Mouse (Mus musculus): Measurements from ENCODE around the gene Poll. TPM values are rescaled to one million over a fixed set of nuclear protein-coding genes. Genes with fewer than 3 reads are reported as not detected.

Gene Poll
- polyA plus RNA-seq, 1 experiment from 2014 or later: 20.6 TPM

GRCm38 (mm10) chr19:45594079-45594478 is 33.7 kb upstream of the Poll start:
- no peak for ATAC-seq (ENCODE audit: low FRiP score, low TSS enrichment)

GRCm38 (mm10) chr19:45592916-45593315 is 32.6 kb upstream of the Poll start:
- Histone ChIP-seq H3K9ac (ENCODE audit: low read depth, low read length) (no peak overlapping the region), H3K36me3 (ENCODE audit: control insufficient read depth, insufficient read depth, low read length) (no peaks in the 10 kb centered on the region), H3K27ac (ENCODE audit: low read depth, low read length) (no peak overlapping the region), H3K9me3 (ENCODE audit: control insufficient read depth, low read length) (no peaks in the 10 kb centered on the region), H3K27me3 (ENCODE audit: control insufficient read depth, insufficient read depth, low read length) (no peaks in the 10 kb centered on the region), H3K4me3 (ENCODE audit: low read length) (no peak overlapping the region), H3K4me1 (ENCODE audit: control insufficient read depth, insufficient read depth, low read length) (0 out of 2 replicates have a peak, but pooled peaks cover 2% of the 10 kb centered on the region), H3K4me2 (replicated peaks; ENCODE audit: low read depth, low read length) (no peak overlapping the region)
- ATAC-seq (ENCODE audit: low FRiP score, low TSS enrichment): no peak
- WGBS: 82% methylated on average over 9 of the region's 9 CpGs

More at GRCm38 (mm10) chr19:45594079-45594478, 33.7 kb upstream of the Poll start:
- H3K27ac ChIP-seq (ENCODE audit: low read depth, low read length): no peak overlapping the region
- 0 out of 2 replicates have a peak, but pooled peaks cover 2% of the 10 kb centered on the region for H3K4me1 ChIP-seq (ENCODE audit: control insufficient read depth, insufficient read depth, low read length)
- H3K36me3 ChIP-seq (ENCODE audit: control insufficient read depth, insufficient read depth, low read length): no peaks in the 10 kb centered on the region
- no peaks in the 10 kb centered on the region for H3K9me3 ChIP-seq (ENCODE audit: control insufficient read depth, low read length)
- H3K4me2 ChIP-seq (replicated peaks; ENCODE audit: low read depth, low read length): no peak overlapping the region
- H3K9ac ChIP-seq (ENCODE audit: low read depth, low read length): no peak overlapping the region
- H3K4me3 ChIP-seq (ENCODE audit: low read length): no peak overlapping the region
- 81% methylated on average over 7 of the region's 7 CpGs for WGBS
- H3K27me3 ChIP-seq (ENCODE audit: control insufficient read depth, insufficient read depth, low read length): no peaks in the 10 kb centered on the region

GRCm38 (mm10) chr19:45591704-45592103 is 31.4 kb upstream of the Poll start:
- Histone ChIP-seq H3K36me3 (ENCODE audit: control insufficient read depth, insufficient read depth, low read length) (no peaks in the 10 kb centered on the region), H3K27me3 (ENCODE audit: control insufficient read depth, insufficient read depth, low read length) (no peaks in the 10 kb centered on the region), H3K27ac (ENCODE audit: low read depth, low read length) (no peak overlapping the region), H3K9ac (ENCODE audit: low read depth, low read length) (no peak overlapping the region), H3K9me3 (ENCODE audit: control insufficient read depth, low read length) (no peaks in the 10 kb centered on the region), H3K4me2 (replicated peaks; ENCODE audit: low read depth, low read length) (no peak overlapping the region), H3K4me3 (ENCODE audit: low read length) (no peak overlapping the region), H3K4me1 (ENCODE audit: control insufficient read depth, insufficient read depth, low read length) (0 out of 2 replicates have a peak, but pooled peaks cover 2% of the 10 kb centered on the region)
- ATAC-seq (ENCODE audit: low FRiP score, low TSS enrichment): no peak
- WGBS: 75% methylated on average over 7 of the region's 7 CpGs

- 95% methylated on average over 6 of the region's 6 CpGs for WGBS
- H3K4me2 ChIP-seq (replicated peaks; ENCODE audit: low read depth, low read length): no peak overlapping the region
- no peak overlapping the region for H3K9ac ChIP-seq (ENCODE audit: low read depth, low read length)
- no peak overlapping the region for H3K4me3 ChIP-seq (ENCODE audit: low read length)
- 0 out of 2 replicates have a peak, but pooled peaks cover 2% of the 10 kb centered on the region for H3K4me1 ChIP-seq (ENCODE audit: control insufficient read depth, insufficient read depth, low read length)
- ATAC-seq (ENCODE audit: low FRiP score, low TSS enrichment): no peak
- H3K27ac ChIP-seq (ENCODE audit: low read depth, low read length): no peak overlapping the region
- H3K36me3 ChIP-seq (ENCODE audit: control insufficient read depth, insufficient read depth, low read length): no peaks in the 10 kb centered on the region
- H3K9me3 ChIP-seq (ENCODE audit: control insufficient read depth, low read length): no peaks in the 10 kb centered on the region
- H3K27me3 ChIP-seq (ENCODE audit: control insufficient read depth, insufficient read depth, low read length): no peaks in the 10 kb centered on the region
Observed at GRCm38 (mm10) chr19:45589761-45590160, 29.4 kb upstream of the Poll start.

- ATAC-seq (ENCODE audit: low FRiP score, low TSS enrichment): no peak
- H3K4me3 ChIP-seq (ENCODE audit: low read length): no peak overlapping the region
- H3K9ac ChIP-seq (ENCODE audit: low read depth, low read length): no peak overlapping the region
- H3K4me2 ChIP-seq (replicated peaks; ENCODE audit: low read depth, low read length): no peak overlapping the region
- no peaks in the 10 kb centered on the region for H3K36me3 ChIP-seq (ENCODE audit: control insufficient read depth, insufficient read depth, low read length)
- H3K27me3 ChIP-seq (ENCODE audit: control insufficient read depth, insufficient read depth, low read length): no peaks in the 10 kb centered on the region
- WGBS: 85% methylated on average over 6 of the region's 6 CpGs
- no peak overlapping the region for H3K27ac ChIP-seq (ENCODE audit: low read depth, low read length)
- 0 out of 2 replicates have a peak, but pooled peaks cover 2% of the 10 kb centered on the region for H3K4me1 ChIP-seq (ENCODE audit: control insufficient read depth, insufficient read depth, low read length)
- H3K9me3 ChIP-seq (ENCODE audit: control insufficient read depth, low read length): no peaks in the 10 kb centered on the region
Observed at GRCm38 (mm10) chr19:45587509-45588292, 27.4 kb upstream of the Poll start.

- Histone ChIP-seq H3K36me3 (ENCODE audit: control insufficient read depth, insufficient read depth, low read length) (no peaks in the 10 kb centered on the region), H3K27ac (ENCODE audit: low read depth, low read length) (no peak overlapping the region), H3K9me3 (ENCODE audit: control insufficient read depth, low read length) (no peaks in the 10 kb centered on the region), H3K27me3 (ENCODE audit: control insufficient read depth, insufficient read depth, low read length) (no peaks in the 10 kb centered on the region), H3K4me3 (ENCODE audit: low read length) (no peak overlapping the region), H3K4me1 (ENCODE audit: control insufficient read depth, insufficient read depth, low read length) (peaks cover 6% of the 10 kb centered on the region; the same call in 1 of the 2 replicates), H3K4me2 (replicated peaks; ENCODE audit: low read depth, low read length) (no peak overlapping the region), H3K9ac (ENCODE audit: low read depth, low read length) (no peak overlapping the region)
- 57% methylated on average over 3 of the region's 3 CpGs for WGBS
- ATAC-seq (ENCODE audit: low FRiP score, low TSS enrichment): no peak
Observed at GRCm38 (mm10) chr19:45586850-45587249, 26.5 kb upstream of the Poll start.

GRCm38 (mm10) chr19:45584856-45585620 is 24.7 kb upstream of the Poll start:
- Histone ChIP-seq H3K27me3 (ENCODE audit: control insufficient read depth, insufficient read depth, low read length) (no peaks in the 10 kb centered on the region), H3K4me1 (ENCODE audit: control insufficient read depth, insufficient read depth, low read length) (peaks cover 6% of the 10 kb centered on the region; the same call in 1 of the 2 replicates), H3K9me3 (ENCODE audit: control insufficient read depth, low read length) (0 out of 2 replicates have a peak, but pooled peaks cover 2% of the 10 kb centered on the region), H3K4me2 (replicated peaks; ENCODE audit: low read depth, low read length) (no peak overlapping the region), H3K4me3 (ENCODE audit: low read length) (no peak overlapping the region), H3K9ac (ENCODE audit: low read depth, low read length) (no peak overlapping the region), H3K27ac (ENCODE audit: low read depth, low read length) (no peak overlapping the region), H3K36me3 (ENCODE audit: control insufficient read depth, insufficient read depth, low read length) (no peaks in the 10 kb centered on the region)
- 65% methylated on average over 9 of the region's 9 CpGs for WGBS
- ATAC-seq (ENCODE audit: low FRiP score, low TSS enrichment): no peak

- Histone ChIP-seq H3K9me3 (ENCODE audit: control insufficient read depth, low read length) (0 out of 2 replicates have a peak, but pooled peaks cover 2% of the 10 kb centered on the region), H3K27me3 (ENCODE audit: control insufficient read depth, insufficient read depth, low read length) (no peaks in the 10 kb centered on the region), H3K4me3 (ENCODE audit: low read length) (no peak overlapping the region), H3K27ac (ENCODE audit: low read depth, low read length) (no peak overlapping the region), H3K36me3 (ENCODE audit: control insufficient read depth, insufficient read depth, low read length) (peaks cover 13% of the 10 kb centered on the region), H3K9ac (ENCODE audit: low read depth, low read length) (no peak overlapping the region), H3K4me1 (ENCODE audit: control insufficient read depth, insufficient read depth, low read length) (peaks cover 6% of the 10 kb centered on the region; the same call in 1 of the 2 replicates), H3K4me2 (replicated peaks; ENCODE audit: low read depth, low read length) (no peak overlapping the region)
- 80% methylated on average over 6 of the region's 6 CpGs for WGBS
- no peak for ATAC-seq (ENCODE audit: low FRiP score, low TSS enrichment)
Observed at GRCm38 (mm10) chr19:45583136-45583535, 22.8 kb upstream of the Poll start.
